Mouse (Mus musculus): Measurements from ENCODE around the gene Psmb3. TPM values are rescaled to one million over a fixed set of nuclear protein-coding genes. Genes with fewer than 3 reads are reported as not detected.

The Psmb3 gene
- polyA plus RNA-seq, 1 experiment from 2014 or later, result 525 TPM

DNA sequence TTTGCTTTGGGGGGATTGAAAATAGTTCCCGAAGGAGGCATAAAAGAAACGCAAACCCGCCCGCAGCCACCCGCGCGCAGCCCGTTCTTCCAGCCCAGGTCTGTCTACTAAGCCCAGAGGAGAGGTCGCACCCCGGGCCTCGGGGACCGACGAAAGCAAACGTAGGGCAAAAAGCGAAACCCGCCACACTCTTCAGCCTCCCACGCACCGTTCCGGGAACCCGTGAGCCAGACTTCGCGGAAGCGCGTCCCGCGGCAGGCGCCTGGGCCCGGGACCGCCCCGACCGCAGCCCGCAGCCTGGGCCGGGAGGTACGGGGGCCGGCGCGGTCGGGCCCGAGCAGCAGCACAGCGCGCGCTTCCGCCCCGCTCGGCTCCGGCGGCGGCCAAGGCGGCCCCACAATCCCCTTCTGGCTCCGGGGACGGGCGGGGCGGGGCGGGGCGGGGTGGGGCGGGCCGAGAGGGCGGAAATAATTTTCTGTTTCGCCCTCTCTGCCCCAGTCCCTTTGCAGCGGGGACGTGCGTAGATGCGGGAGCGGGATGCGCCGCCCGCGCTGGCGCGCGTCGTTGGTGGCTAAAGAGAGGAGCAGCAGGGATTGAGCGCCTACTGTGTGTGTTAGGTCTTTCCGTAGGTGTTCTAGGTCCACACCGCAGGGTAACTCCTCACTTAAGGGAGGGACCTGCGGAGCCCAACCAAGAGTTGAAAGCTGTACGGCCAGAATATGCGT, 43.0 kb upstream of the Psmb3 start:
- no peaks in the 10 kb centered on the region for H3K9me3 ChIP-seq (ENCODE audit: control insufficient read depth, low read length)
- under 1% methylated on average over 62 of the region's 78 CpGs for WGBS
- no peaks in the 10 kb centered on the region for H3K36me3 ChIP-seq (ENCODE audit: control insufficient read depth, insufficient read depth, low read length)
- H3K9ac ChIP-seq (ENCODE audit: low read depth, low read length), result peak overlapping the region; percentile 74
- ATAC-seq (ENCODE audit: low FRiP score, low TSS enrichment), result peak; percentile 61
- peak overlapping the region; percentile 74 for H3K27ac ChIP-seq (ENCODE audit: low read depth, low read length)
- H3K4me3 ChIP-seq (ENCODE audit: low read length), result peak overlapping the region; percentile 66
- H3K4me1 ChIP-seq (ENCODE audit: control insufficient read depth, insufficient read depth, low read length), result peaks cover 44% of the 10 kb centered on the region
- peak overlapping the region; percentile 89 for H3K4me2 ChIP-seq (replicated peaks; ENCODE audit: low read depth, low read length)
- H3K27me3 ChIP-seq (ENCODE audit: control insufficient read depth, insufficient read depth, low read length), result peaks cover 2% of the 10 kb centered on the region; the same call in 1 of the 2 replicates

DNA sequence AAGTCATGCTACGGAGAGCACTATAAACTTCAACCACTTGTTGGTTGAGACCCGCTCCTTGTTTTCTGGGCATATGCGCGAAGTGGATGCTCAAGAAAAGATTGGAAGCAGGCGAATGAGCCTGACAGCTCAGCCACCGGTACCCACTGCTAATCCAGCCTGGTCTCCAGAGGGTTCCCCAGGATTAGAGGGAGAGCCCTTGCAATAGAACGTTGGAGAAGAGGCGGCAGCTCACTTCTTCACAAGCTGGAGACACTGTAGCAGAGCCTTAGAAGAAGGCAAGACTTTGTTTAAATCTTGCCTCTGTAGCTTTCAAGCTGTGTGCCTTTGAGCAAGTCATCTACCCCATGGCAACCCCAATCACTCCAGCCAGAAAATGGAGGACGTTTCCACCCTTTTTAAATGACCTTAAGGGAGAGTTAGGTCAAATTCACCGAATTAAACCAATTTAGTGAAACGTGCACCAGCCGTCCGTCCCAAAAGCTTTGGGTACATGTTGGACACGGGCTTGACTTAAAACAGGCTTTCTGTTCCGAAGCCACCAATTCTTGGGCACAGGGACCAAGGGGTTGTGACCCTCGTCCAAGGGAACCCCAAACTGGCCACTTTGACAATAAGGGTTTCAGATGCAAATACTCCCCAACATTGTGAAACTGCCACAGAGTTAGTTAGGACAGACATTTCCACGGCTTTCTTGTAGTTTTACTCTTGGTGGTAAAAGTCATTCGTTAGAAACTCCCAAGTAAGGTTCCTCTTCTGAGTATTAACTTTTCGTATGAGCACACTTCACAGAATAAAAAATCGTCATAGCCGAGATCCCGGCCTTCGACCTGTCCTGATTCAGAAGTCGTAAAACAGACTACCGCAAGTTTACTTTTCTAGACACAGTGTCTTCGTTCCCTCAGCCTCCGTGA, 42.2 kb upstream of the Psmb3 start:
- Histone ChIP-seq H3K4me2 (replicated peaks; ENCODE audit: low read depth, low read length) (peak overlapping the region; percentile 89), H3K27me3 (ENCODE audit: control insufficient read depth, insufficient read depth, low read length) (peaks cover 2% of the 10 kb centered on the region; the same call in 1 of the 2 replicates), H3K9ac (ENCODE audit: low read depth, low read length) (peak overlapping the region; percentile 74), H3K4me1 (ENCODE audit: control insufficient read depth, insufficient read depth, low read length) (peaks cover 45% of the 10 kb centered on the region), H3K36me3 (ENCODE audit: control insufficient read depth, insufficient read depth, low read length) (peaks cover 7% of the 10 kb centered on the region; the same call in 1 of the 2 replicates), H3K27ac (ENCODE audit: low read depth, low read length) (peak overlapping the region; percentile 91; the same call in 1 of the 2 replicates), H3K9me3 (ENCODE audit: control insufficient read depth, low read length) (no peaks in the 10 kb centered on the region), H3K4me3 (ENCODE audit: low read length) (peak overlapping the region; percentile 90)
- WGBS, result 2% methylated on average over 27 of the region's 27 CpGs
- no peak for ATAC-seq (ENCODE audit: low FRiP score, low TSS enrichment)

DNA sequence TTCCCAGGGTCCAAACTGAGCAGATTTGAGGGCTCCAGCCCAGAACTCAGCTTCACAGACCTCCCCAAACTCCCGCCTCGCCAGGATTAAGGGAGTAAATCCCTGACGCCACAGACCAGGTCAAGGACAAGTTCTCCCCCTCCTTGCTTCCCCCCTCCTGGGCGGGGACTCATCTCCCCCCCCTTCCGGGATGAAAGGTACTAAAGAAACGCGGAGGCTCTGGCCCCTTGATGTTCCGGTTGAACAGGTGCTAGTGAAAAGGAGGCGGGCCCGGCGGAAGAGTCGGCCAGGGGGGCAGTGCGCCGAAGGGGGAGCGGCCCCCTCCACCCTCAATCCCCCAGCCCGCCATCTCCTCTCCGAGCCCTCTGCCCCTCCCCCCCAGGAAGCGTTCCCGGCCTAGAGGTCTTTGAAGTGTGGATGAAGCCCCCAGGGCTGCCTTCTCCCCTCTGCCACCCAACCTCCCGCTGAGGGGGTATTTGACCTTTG, 41.5 kb upstream of the Psmb3 start:
- Histone ChIP-seq H3K27me3 (ENCODE audit: control insufficient read depth, insufficient read depth, low read length) (peaks cover 2% of the 10 kb centered on the region; the same call in 1 of the 2 replicates), H3K9ac (ENCODE audit: low read depth, low read length) (peak overlapping the region; percentile 74), H3K4me1 (ENCODE audit: control insufficient read depth, insufficient read depth, low read length) (peaks cover 45% of the 10 kb centered on the region), H3K4me2 (replicated peaks; ENCODE audit: low read depth, low read length) (peak overlapping the region; percentile 89), H3K27ac (ENCODE audit: low read depth, low read length) (peak overlapping the region; percentile 91), H3K9me3 (ENCODE audit: control insufficient read depth, low read length) (no peaks in the 10 kb centered on the region), H3K36me3 (ENCODE audit: control insufficient read depth, insufficient read depth, low read length) (peaks cover 14% of the 10 kb centered on the region; the same call in 1 of the 2 replicates), H3K4me3 (ENCODE audit: low read length) (peak overlapping the region; percentile 90)
- no peak for ATAC-seq (ENCODE audit: low FRiP score, low TSS enrichment)
- 0% methylated on average over 17 of the region's 20 CpGs for WGBS

DNA sequence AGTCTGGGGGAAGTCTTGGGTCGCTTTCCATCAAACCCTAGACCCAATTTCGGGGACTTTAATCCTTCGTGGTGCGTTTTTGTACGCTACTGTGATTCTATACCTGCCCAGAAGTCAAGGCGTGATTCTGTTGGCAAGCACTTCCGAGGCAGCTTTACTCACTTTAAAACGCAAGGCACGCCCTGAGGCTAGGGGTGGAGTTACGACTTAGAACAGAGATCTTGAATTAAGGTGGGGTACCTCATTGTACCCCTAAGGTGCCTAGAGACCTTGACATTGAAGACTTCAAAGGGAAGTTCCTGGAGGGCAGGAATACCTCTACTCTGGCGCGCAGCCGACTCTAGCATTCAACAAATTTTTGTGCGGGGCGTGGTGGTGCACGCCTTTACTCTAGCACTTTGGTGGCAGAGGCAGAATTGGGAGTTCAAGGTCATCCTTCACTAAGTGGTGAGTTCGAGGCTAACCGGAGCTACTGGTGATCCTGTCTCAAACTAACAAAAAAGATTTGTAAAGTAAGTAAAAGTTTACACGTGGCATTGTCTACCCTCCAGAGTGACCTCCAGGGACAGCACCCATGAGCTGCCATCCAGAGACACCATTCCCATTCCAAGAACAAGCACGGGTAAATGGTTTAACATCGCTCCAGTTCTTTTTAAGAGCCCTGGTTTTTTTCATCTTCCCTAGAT, 40.8 kb upstream of the Psmb3 start:
- peak overlapping the region; percentile 91 for H3K27ac ChIP-seq (ENCODE audit: low read depth, low read length)
- H3K4me1 ChIP-seq (ENCODE audit: control insufficient read depth, insufficient read depth, low read length), result peaks cover 40% of the 10 kb centered on the region
- peaks cover 20% of the 10 kb centered on the region; the same call in 1 of the 2 replicates for H3K36me3 ChIP-seq (ENCODE audit: control insufficient read depth, insufficient read depth, low read length)
- WGBS, result 1% methylated on average over 21 of the region's 21 CpGs
- ATAC-seq (ENCODE audit: low FRiP score, low TSS enrichment), result no peak
- H3K9ac ChIP-seq (ENCODE audit: low read depth, low read length), result peak overlapping the region; percentile 92
- H3K4me2 ChIP-seq (replicated peaks; ENCODE audit: low read depth, low read length), result peak overlapping the region; percentile 89
- H3K9me3 ChIP-seq (ENCODE audit: control insufficient read depth, low read length), result no peaks in the 10 kb centered on the region
- H3K27me3 ChIP-seq (ENCODE audit: control insufficient read depth, insufficient read depth, low read length), result peaks cover 2% of the 10 kb centered on the region; the same call in 1 of the 2 replicates
- H3K4me3 ChIP-seq (ENCODE audit: low read length), result peak overlapping the region; percentile 90

DNA sequence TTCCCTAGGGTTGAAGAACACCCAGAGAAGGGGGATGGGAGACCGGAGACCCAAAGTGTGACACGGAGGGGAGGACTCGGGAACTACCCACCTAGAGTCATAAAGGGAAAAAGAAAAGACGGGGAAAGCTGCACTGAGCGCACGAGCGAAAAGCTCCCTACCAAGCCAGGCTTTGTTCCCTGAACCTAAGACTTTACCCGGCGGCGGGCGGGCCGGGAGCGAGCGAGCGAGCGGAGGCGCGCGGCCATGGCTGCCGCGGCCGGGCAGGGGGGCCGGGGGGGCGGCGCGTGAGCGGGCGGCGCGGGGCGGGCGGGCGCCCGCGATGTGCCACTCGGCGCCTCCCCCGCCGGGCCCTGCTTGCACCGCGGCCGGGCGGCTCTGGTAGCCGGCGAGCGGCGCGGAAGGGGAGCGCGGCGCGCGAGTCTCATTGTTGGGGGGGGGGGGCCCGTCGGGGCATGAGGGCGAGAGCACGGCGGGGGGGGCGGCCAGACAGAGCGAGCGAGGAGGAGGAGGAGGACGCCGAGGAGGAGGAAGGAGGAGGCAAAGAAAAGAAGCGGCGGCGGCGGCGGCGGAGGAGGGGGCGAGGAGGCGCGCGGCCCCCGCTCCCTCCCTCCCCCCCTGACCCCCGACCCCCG, 40.2 kb upstream of the Psmb3 start, which contains the start of gene Mllt6:
TSS of gene Mllt6 (plus strand) at position 522 of the 635 bp plus-strand sequence.
- Histone ChIP-seq H3K36me3 (ENCODE audit: control insufficient read depth, insufficient read depth, low read length) (peaks cover 24% of the 10 kb centered on the region; the same call in 1 of the 2 replicates), H3K27me3 (ENCODE audit: control insufficient read depth, insufficient read depth, low read length) (peaks cover 2% of the 10 kb centered on the region; the same call in 1 of the 2 replicates), H3K9me3 (ENCODE audit: control insufficient read depth, low read length) (no peaks in the 10 kb centered on the region), H3K4me3 (ENCODE audit: low read length) (peak within 1 kb of the TSS; percentile 90), H3K27ac (ENCODE audit: low read depth, low read length) (peak within 1 kb of the TSS; percentile 91), H3K9ac (ENCODE audit: low read depth, low read length) (peak within 1 kb of the TSS; percentile 92), H3K4me1 (ENCODE audit: control insufficient read depth, insufficient read depth, low read length) (peaks cover 38% of the 10 kb centered on the region), H3K4me2 (replicated peaks; ENCODE audit: low read depth, low read length) (peak within 1 kb of the TSS; percentile 89)
- 1% methylated on average over 53 of the region's 76 CpGs for WGBS
- ATAC-seq (ENCODE audit: low FRiP score, low TSS enrichment), result peak; percentile 37

DNA sequence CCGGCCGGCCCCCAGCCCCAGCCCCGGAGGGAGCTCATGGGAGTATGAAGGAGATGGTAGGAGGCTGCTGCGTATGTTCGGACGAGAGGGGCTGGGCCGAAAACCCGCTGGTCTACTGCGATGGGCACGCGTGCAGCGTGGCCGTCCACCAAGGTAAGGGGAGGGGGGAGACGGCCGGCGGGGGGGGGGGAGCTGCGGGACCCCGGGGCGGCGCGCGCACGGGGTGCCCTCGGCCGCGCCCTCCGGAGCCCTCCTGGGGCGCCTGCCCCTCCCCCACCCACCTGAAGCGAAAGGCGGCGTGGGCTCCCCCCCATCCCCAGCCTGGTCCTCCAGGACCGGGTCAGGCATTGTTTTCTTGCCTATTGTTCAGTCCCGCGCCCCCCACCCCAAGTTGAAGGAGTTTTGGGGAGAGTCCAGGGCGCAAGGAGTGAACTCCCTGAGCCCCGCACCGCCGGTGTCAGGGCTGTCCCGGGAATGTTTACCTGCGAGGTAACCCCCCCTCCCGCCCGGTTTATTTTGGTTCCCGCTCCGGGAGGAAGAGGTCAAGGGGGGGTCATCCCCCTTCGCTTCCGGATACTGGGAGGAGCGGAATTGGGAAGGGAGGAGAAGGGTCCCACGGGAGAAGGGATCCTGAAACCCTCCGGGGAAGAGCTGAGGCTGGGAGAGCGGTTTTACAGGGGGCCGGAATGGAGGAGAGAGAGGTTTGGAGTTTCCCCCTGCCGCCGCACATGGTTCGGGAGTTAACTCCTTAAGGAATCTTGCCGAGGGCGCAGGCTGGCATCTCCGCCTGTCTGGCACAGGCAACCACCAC, 39.5 kb upstream of the Psmb3 start:
- 0% methylated on average over 26 of the region's 57 CpGs for WGBS
- ATAC-seq (ENCODE audit: low FRiP score, low TSS enrichment), result peak; percentile 45; the same call in 1 of the 2 replicates
- peaks cover 43% of the 10 kb centered on the region for H3K4me1 ChIP-seq (ENCODE audit: control insufficient read depth, insufficient read depth, low read length)

DNA sequence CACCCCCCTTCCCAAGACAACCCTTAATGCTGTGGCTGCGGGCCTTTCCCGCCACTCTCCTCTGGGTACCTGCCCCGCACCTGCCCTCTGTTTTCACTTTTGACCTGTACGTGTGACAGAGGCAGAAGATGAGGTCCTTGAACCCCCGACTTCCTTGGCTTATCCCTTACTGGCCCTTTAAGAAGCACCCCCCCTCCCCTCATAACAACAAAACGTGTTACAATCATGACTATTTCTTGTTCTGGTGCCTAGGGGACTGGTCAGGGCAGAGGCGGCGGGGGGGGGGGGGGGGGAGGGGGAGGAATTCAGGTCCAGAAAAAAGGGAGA, 38.9 kb upstream of the Psmb3 start:
- Histone ChIP-seq H3K9me3 (ENCODE audit: control insufficient read depth, low read length) (no peaks in the 10 kb centered on the region), H3K27ac (ENCODE audit: low read depth, low read length) (peak overlapping the region; percentile 91; the same call in 1 of the 2 replicates), H3K27me3 (ENCODE audit: control insufficient read depth, insufficient read depth, low read length) (peaks cover 2% of the 10 kb centered on the region; the same call in 1 of the 2 replicates), H3K36me3 (ENCODE audit: control insufficient read depth, insufficient read depth, low read length) (peaks cover 36% of the 10 kb centered on the region), H3K4me2 (replicated peaks; ENCODE audit: low read depth, low read length) (peak overlapping the region; percentile 89), H3K9ac (ENCODE audit: low read depth, low read length) (peak overlapping the region; percentile 92), H3K4me1 (ENCODE audit: control insufficient read depth, insufficient read depth, low read length) (peaks cover 46% of the 10 kb centered on the region), H3K4me3 (ENCODE audit: low read length) (peak overlapping the region; percentile 90)
- ATAC-seq (ENCODE audit: low FRiP score, low TSS enrichment), result no peak
- WGBS, result 2% methylated on average over 6 of the region's 8 CpGs

More for the DNA sequence above, 39.5 kb upstream of the Psmb3 start:
- peak overlapping the region; percentile 91 for H3K27ac ChIP-seq (ENCODE audit: low read depth, low read length)
- H3K27me3 ChIP-seq (ENCODE audit: control insufficient read depth, insufficient read depth, low read length), result peaks cover 2% of the 10 kb centered on the region; the same call in 1 of the 2 replicates
- H3K4me2 ChIP-seq (replicated peaks; ENCODE audit: low read depth, low read length), result peak overlapping the region; percentile 89
- peaks cover 30% of the 10 kb centered on the region for H3K36me3 ChIP-seq (ENCODE audit: control insufficient read depth, insufficient read depth, low read length)
- H3K4me3 ChIP-seq (ENCODE audit: low read length), result peak overlapping the region; percentile 90
- peak overlapping the region; percentile 92 for H3K9ac ChIP-seq (ENCODE audit: low read depth, low read length)
- no peaks in the 10 kb centered on the region for H3K9me3 ChIP-seq (ENCODE audit: control insufficient read depth, low read length)

Measured in kidney, embryonic 14.5 days (tissue).